Mouse (Mus musculus) heart, postnatal 0 days (tissue): ENCODE measurements at regions not wholly inside any gene's neighbourhood (a gene's known extent, or its start where the extent isn't known, plus 50 kb on each side); places are given as distances from the start of the nearest gene placed in this dataset.

ENCODE experiments used
- CTCF ChIP-seq: IDR thresholded peaks from 2 replicates; pipeline ENCODE4 v1.5.1; 2016; ENCODE audit warnings: antibody characterized with exemption, control low read depth, low read depth
- EP300 ChIP-seq: IDR thresholded peaks from 2 replicates; pipeline ENCODE4 v1.6.1; 2016; ENCODE audit warnings: antibody characterized with exemption, low read depth

- TF ChIP-seq EP300 (no peak), CTCF (no peak)
These were observed 74.1 kb upstream of the Cnr1 start for GRCm38 (mm10) chr4:33850249-33850648.
